Mouse (Mus musculus) embryonic facial prominence, embryonic 11.5 days (tissue): ENCODE results near the gene Timm10. TPM values are rescaled to one million over a fixed set of nuclear protein-coding genes. Genes with fewer than 3 reads are reported as not detected.

Source experiments
- ATAC-seq: fragments of 200-750 bp; cut with Nextera tagmentation; replicated peaks from 2 replicates; pipeline ENCODE4 v1.8.0; 2017; ENCODE audit warnings: low read depth; ENCODE audit not compliant: insufficient number of reproducible peaks, low FRiP score, low TSS enrichment
- DNase-seq: peaks from one replicate; pipeline ENCODE4 v3.0.0-alpha.2; 2015; ENCODE audit warnings: low spot score
- H3K27ac ChIP-seq: fragments of 300-500 bp; sonication (generic); replicated peaks from 2 replicates; pipeline ENCODE4 v1.5.1; 2014; ENCODE audit warnings: mild to moderate bottlenecking, low read depth, low read length, control low read depth
- H3K27me3 ChIP-seq: fragments of 300-500 bp; sonication (generic); 2 replicates; pipeline ENCODE4 v1.6.1; 2014; ENCODE audit warnings: mild to moderate bottlenecking, low read length, moderate library complexity, mixed read lengths; ENCODE audit not compliant: control insufficient read depth, insufficient read depth
- H3K36me3 ChIP-seq: fragments of 300-500 bp; sonication (generic); replicated peaks from 2 replicates; pipeline ENCODE4 v1.6.1; 2014; ENCODE audit warnings: low read depth, mild to moderate bottlenecking, low read length, moderate library complexity, mixed read lengths; ENCODE audit not compliant: control insufficient read depth, insufficient read depth
- H3K4me1 ChIP-seq: fragments of 300-500 bp; sonication (generic); 2 replicates; pipeline ENCODE4 v1.6.1; 2014; ENCODE audit warnings: low read length, mixed read lengths; ENCODE audit not compliant: control insufficient read depth, insufficient read depth
- H3K4me2 ChIP-seq: fragments of 300-500 bp; sonication (generic); 2 replicates; pipeline ENCODE4 v1.6.1; 2014; ENCODE audit warnings: low read depth, mild to moderate bottlenecking, control low read depth, low read length, moderate library complexity
- H3K4me3 ChIP-seq: fragments of 300-500 bp; sonication (generic); 2 replicates; pipeline ENCODE4 v1.5.1; 2014; ENCODE audit warnings: low read depth, low read length, control low read depth
- H3K9ac ChIP-seq: fragments of 300-500 bp; sonication (generic); replicated peaks from 2 replicates; pipeline ENCODE4 v1.6.1; 2014; ENCODE audit warnings: mild to moderate bottlenecking, control low read depth, low read length
- H3K9me3 ChIP-seq: fragments of 300-500 bp; sonication (generic); replicated peaks from 2 replicates; pipeline ENCODE4 v1.6.1; 2016; ENCODE audit warnings: mild to moderate bottlenecking, low read length, inconsistent platforms, mixed read lengths; ENCODE audit not compliant: control insufficient read depth
- WGBS: fragments of 180-500 bp; shearing (Covaris S2); extraction: QIAGEN DNeasy Blood & Tissue Kit; methylation state at CpG from one replicate; pipeline ENCODE4 v1.1.7; 2014; 5-methylcytosine and 5-hydroxymethylcytosine counted together
- polyA plus RNA-seq: library from polyadenylated mRNA; unstranded; fragments of >200 nt; fragmentation: Nextera tagmentation; extraction: Ambion mirVana; gene quantifications from 2 replicates; pipeline ENCODE4 v1.2.1, GENCODE M21; 2014

Timm10 gene
- polyA plus RNA-seq, 1 experiment from 2014 or later = 45.9 TPM

DNA sequence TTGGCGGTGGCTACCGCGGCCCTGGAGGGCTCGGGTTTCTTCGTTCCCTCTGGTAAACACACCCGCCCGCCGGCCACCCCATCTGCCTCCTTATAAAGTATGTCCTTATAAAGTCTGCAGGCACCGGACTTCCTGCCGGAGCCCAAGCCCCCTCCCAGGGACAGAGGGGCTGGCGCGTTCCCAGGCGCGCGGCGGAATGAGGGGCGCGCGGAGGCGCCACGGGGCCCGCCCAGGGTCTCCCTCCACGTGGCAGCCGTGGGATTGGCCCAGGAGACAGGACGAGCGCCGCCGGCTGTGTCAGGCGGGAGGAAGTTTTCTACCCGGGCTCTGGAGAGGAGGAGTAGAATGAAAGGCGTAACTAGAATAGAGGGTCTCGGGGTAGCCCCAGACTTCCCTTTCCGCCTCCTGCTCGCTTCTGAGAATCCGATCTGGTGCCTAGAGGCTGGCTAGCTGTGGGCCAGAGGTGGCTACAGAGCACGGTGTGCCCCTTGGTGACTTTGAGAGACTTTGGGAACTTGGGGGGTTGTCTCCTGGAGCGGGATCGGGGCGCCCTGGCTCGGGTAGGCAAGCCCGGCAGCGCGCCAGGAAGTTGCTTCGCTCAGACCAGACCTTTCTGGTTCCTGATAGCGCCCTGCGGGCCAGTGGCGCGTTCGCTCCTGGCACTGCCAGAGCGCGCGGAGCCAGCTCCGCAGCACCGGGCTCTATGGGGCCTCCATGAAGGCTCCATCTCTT, 13.4 kb downstream of the Timm10 start:
- DNase-seq (peak; percentile 91), ATAC-seq (peak; percentile 91)
- 0% methylated on average over 53 of the region's 54 CpGs for WGBS
- H3K9ac ChIP-seq = peak overlapping the region; percentile 78
- H3K4me3 ChIP-seq = peak overlapping the region; percentile 62
- H3K36me3 ChIP-seq = no peaks in the 10 kb centered on the region
- no peaks in the 10 kb centered on the region for H3K27me3 ChIP-seq
- H3K4me1 ChIP-seq = peaks cover 3% of the 10 kb centered on the region; the same call in 1 of the 2 replicates
- peak overlapping the region; percentile 93 for H3K4me2 ChIP-seq
- peak overlapping the region; percentile 82 for H3K27ac ChIP-seq
- no peaks in the 10 kb centered on the region for H3K9me3 ChIP-seq

GRCm38 (mm10) chr2:84840748-84841563, 14.2 kb downstream of the Timm10 start:
- ATAC-seq = peak; percentile 45; the same call in 1 of the 2 replicates
- 8% methylated on average over 17 of the region's 17 CpGs for WGBS

GRCm38 (mm10) chr2:84841905-84842304, 15.1 kb downstream of the Timm10 start:
- H3K4me1 ChIP-seq = peaks cover 3% of the 10 kb centered on the region; the same call in 1 of the 2 replicates
- no peak overlapping the region for H3K9ac ChIP-seq
- no peaks in the 10 kb centered on the region for H3K9me3 ChIP-seq
- peak overlapping the region; percentile 5; the same call in 1 of the 2 replicates for H3K4me3 ChIP-seq
- peak overlapping the region; percentile 17; the same call in 1 of the 2 replicates for H3K4me2 ChIP-seq
- no peak for DNase-seq
- H3K36me3 ChIP-seq = no peaks in the 10 kb centered on the region
- ATAC-seq = no peak
- no peaks in the 10 kb centered on the region for H3K27me3 ChIP-seq
- no peak overlapping the region for H3K27ac ChIP-seq

More at GRCm38 (mm10) chr2:84840748-84841563, 14.2 kb downstream of the Timm10 start:
- DNase-seq = no peak
- Histone ChIP-seq H3K4me3 (peak overlapping the region; percentile 62), H3K27me3 (no peaks in the 10 kb centered on the region), H3K36me3 (no peaks in the 10 kb centered on the region), H3K4me1 (peaks cover 3% of the 10 kb centered on the region; the same call in 1 of the 2 replicates), H3K27ac (peak overlapping the region; percentile 82), H3K9me3 (no peaks in the 10 kb centered on the region), H3K9ac (peak overlapping the region; percentile 78), H3K4me2 (peak overlapping the region; percentile 93)

DNA sequence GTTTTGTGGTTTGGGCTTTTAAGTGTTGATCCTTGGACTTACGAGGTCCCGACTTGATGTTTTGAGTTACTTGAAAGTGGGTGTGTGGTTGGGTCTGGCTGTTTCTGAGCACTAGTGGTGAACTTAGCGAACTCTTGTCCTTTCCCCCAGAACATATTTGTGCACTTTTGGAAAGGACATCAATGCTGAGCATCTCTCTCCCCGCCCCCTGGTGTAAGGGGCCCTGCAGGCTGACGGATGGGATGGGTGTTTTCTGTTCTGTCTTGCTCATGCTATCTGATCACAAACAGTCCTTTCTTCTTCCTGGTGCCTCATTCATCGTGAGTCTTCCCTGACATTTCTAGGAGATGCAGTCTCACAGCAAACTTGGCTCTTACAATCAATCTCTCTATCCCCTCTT, 16.9 kb downstream of the Timm10 start:
- H3K9ac ChIP-seq = no peak overlapping the region
- H3K27me3 ChIP-seq = no peaks in the 10 kb centered on the region
- no peaks in the 10 kb centered on the region for H3K36me3 ChIP-seq
- H3K4me1 ChIP-seq = peaks cover 3% of the 10 kb centered on the region; the same call in 1 of the 2 replicates
- no peaks in the 10 kb centered on the region for H3K9me3 ChIP-seq
- no peak overlapping the region for H3K4me3 ChIP-seq
- no peak overlapping the region for H3K27ac ChIP-seq
- ATAC-seq = no peak
- no peak for DNase-seq
- 81% methylated on average over 6 of the region's 6 CpGs for WGBS
- H3K4me2 ChIP-seq = no peak overlapping the region

DNA sequence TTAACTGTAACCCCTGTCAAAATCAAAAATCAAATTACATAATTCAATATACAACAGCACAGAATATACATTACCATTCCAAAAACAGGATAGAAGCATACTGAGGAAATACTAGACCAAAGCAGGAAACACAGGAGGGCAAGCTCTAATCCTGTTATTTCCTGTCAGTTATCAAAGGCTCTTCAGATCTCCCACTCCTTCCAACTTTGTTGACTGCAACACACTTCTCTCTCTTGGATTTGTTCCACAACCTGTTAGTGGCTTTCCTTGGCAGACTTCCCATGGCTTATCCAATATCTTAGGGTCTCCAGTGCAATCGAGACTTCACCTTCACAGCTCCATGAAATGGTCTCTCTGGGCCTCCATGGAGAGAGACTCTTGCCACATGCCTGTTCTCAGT, 18.4 kb downstream of the Timm10 start:
- no peaks in the 10 kb centered on the region for H3K36me3 ChIP-seq
- DNase-seq (no peak), ATAC-seq (no peak)
- H3K9me3 ChIP-seq = no peaks in the 10 kb centered on the region
- no peak overlapping the region for H3K27ac ChIP-seq
- no peaks in the 10 kb centered on the region for H3K27me3 ChIP-seq
- WGBS = 93% methylated on average over 1 of the region's 1 CpGs
- H3K4me2 ChIP-seq = no peak overlapping the region
- H3K4me3 ChIP-seq = no peak overlapping the region
- no peak overlapping the region for H3K9ac ChIP-seq
- peaks cover 3% of the 10 kb centered on the region; the same call in 1 of the 2 replicates for H3K4me1 ChIP-seq

DNA sequence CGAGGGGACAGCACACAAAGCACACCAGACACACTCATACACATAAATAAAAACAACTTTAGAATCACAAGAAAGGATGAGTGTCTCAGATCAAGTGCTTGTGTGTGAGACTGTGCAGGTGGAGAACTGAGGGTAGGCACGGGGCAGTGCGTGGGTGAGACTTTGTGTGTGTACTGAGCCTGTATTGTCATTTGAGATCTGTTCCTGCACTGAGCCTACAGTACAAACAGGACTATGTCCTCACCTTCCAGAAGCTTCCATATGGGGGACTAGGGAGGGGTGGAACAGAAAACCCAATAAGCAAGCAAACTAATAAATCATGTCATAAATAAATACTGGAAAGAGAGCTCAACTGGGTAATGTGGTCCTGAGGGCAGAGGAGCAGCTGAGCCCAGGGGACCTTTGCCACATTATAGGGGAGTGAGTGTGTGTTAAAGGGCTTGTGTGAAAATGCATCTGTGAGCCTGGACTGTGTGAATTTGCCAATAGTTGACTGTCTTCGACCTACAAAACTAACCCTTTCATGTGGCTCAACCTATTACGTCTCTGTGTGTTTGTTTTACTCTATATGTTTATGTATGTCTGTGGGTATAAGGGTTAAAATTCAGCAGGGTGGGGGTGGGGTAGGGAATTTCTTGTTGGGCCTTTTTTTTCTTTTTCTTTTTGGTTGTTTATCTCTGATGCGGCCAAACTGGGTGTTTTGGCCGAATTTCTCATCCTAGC, 23.8 kb downstream of the Timm10 start:
- Histone ChIP-seq H3K9ac (no peak overlapping the region), H3K36me3 (no peaks in the 10 kb centered on the region), H3K4me3 (no peak overlapping the region), H3K27ac (no peak overlapping the region), H3K27me3 (no peaks in the 10 kb centered on the region), H3K9me3 (no peaks in the 10 kb centered on the region), H3K4me1 (no peaks in the 10 kb centered on the region), H3K4me2 (no peak overlapping the region)
- ATAC-seq (0 out of 2 replicates have a peak, but pooled peaks have one; percentile 22), DNase-seq (no peak)
- 61% methylated on average over 7 of the region's 7 CpGs for WGBS

- Histone ChIP-seq H3K4me2 (no peak overlapping the region), H3K27ac (no peak overlapping the region), H3K4me1 (no peaks in the 10 kb centered on the region), H3K9ac (no peak overlapping the region), H3K36me3 (no peaks in the 10 kb centered on the region), H3K4me3 (no peak overlapping the region), H3K27me3 (no peaks in the 10 kb centered on the region), H3K9me3 (no peaks in the 10 kb centered on the region)
- ATAC-seq (peak; percentile 64; the same call in 1 of the 2 replicates), DNase-seq (peak; percentile 52)
- 30% methylated on average over 23 of the region's 23 CpGs for WGBS
These were observed 24.6 kb downstream of the Timm10 start for GRCm38 (mm10) chr2:84851130-84852040.
